Mouse (Mus musculus) lung, embryonic 16.5 days (tissue): ENCODE measurements around the gene Zfp82. TPM values are rescaled to one million over a fixed set of nuclear protein-coding genes. Genes with fewer than 3 reads are reported as not detected.

Experiments used
- ATAC-seq: fragments of 200-750 bp; cut with Nextera tagmentation; 2 replicates; pipeline ENCODE4 v1.8.0; 2017; ENCODE audit warnings: low read depth, mild to moderate bottlenecking, moderate library complexity
- H3K27ac ChIP-seq: fragments of 300-500 bp; sonication (generic); 2 replicates; pipeline ENCODE4 v1.5.1; 2014; ENCODE audit warnings: mild to moderate bottlenecking, control low read depth, low read length
- H3K27me3 ChIP-seq: fragments of 300-500 bp; sonication (generic); 2 replicates; pipeline ENCODE4 v1.6.1; 2014; ENCODE audit warnings: low read depth, low read length, mixed read lengths; ENCODE audit not compliant: control insufficient read depth, insufficient read depth
- H3K36me3 ChIP-seq: fragments of 300-500 bp; sonication (generic); 2 replicates; pipeline ENCODE4 v1.6.1; 2014; ENCODE audit warnings: low read length; ENCODE audit not compliant: control insufficient read depth, insufficient read depth
- H3K4me1 ChIP-seq: fragments of 300-500 bp; sonication (generic); replicated peaks from 2 replicates; pipeline ENCODE4 v1.6.1; 2014; ENCODE audit warnings: low read length, mixed read lengths; ENCODE audit not compliant: control insufficient read depth, insufficient read depth
- H3K4me2 ChIP-seq: fragments of 300-500 bp; sonication (generic); 2 replicates; pipeline ENCODE4 v1.6.1; 2014; ENCODE audit warnings: low read depth, low read length, control low read depth
- H3K4me3 ChIP-seq: fragments of 300-500 bp; sonication (generic); 2 replicates; pipeline ENCODE4 v1.5.1; 2014; ENCODE audit warnings: mild to moderate bottlenecking, low read length, control low read depth
- H3K9ac ChIP-seq: fragments of 300-500 bp; sonication (generic); 2 replicates; pipeline ENCODE4 v1.6.1; 2014; ENCODE audit warnings: low read length, control low read depth
- H3K9me3 ChIP-seq: fragments of 300-500 bp; sonication (generic); 2 replicates; pipeline ENCODE4 v1.6.1; 2016; ENCODE audit warnings: low read length; ENCODE audit not compliant: control insufficient read depth
- WGBS: fragments of 180-500 bp; shearing (Covaris S2); extraction: QIAGEN DNeasy Blood & Tissue Kit; methylation state at CpG from one replicate; pipeline ENCODE4 v1.1.7; 2014; 5-methylcytosine and 5-hydroxymethylcytosine counted together
- microRNA-seq: library from miRNA; unstranded; fragments of <30 nt; microRNA quantifications from one replicate; pipeline ENCODE4, GENCODE M21; 2016
- polyA plus RNA-seq: library from polyadenylated mRNA; unstranded; fragments of >200 nt; fragmentation: Nextera tagmentation; extraction: Ambion mirVana; gene quantifications from 2 replicates; pipeline ENCODE4 v1.2.1, GENCODE M21; 2015

The Zfp82 gene
- polyA plus RNA-seq, 1 experiment from 2014 or later: 5.0 TPM

DNA sequence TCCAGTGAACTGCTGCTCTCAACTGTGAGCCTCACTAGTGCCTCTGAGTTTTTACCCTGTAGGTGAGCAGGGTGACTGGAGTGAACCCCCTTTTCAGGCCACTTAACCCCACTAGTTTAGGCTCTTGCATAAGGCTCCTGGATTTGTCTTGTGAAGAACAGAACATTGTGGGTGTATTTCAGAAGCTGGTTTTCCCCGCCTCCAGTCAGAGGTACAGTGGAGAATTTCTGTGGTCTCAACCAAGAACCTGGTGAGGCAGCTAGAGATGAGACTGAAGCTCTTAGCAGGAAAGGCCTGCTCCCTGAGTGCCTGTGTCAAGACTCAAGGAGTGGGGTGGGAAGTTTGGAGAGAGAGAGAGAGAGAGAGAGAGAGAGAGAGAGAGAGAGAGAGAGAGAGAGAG lies 65.1 kb downstream of the Zfp82 start:
- Histone ChIP-seq H3K36me3 (peaks cover 18% of the 10 kb centered on the region), H3K9me3 (no peaks in the 10 kb centered on the region), H3K4me1 (no peaks in the 10 kb centered on the region), H3K27me3 (no peaks in the 10 kb centered on the region), H3K4me3 (no peak overlapping the region), H3K9ac (no peak overlapping the region), H3K27ac (no peak overlapping the region), H3K4me2 (no peak overlapping the region)
- 86% methylated on average over 1 of the region's 1 CpGs for WGBS
- no peak for ATAC-seq

Small RNA genes within 50 kb of the gene (microRNA-seq; reads per million reads assigned to microRNA genes)
- gene Gm23368: not detected

Other genes with a start within 250 kb of the Zfp82 start
- 4.9 and 5.0 TPM in 2 replicates for gene Zfp940, start 219.2 kb downstream of the Zfp82 start, polyA plus RNA-seq
- 6.7 and 8.2 TPM in 2 replicates for gene Zfp420, start 212.9 kb downstream of the Zfp82 start, polyA plus RNA-seq
- gene Zfp27, start 166.3 kb downstream of the Zfp82 start, polyA plus RNA-seq: 9.3 and 9.7 TPM in 2 replicates
- 4.4 and 4.6 TPM in 2 replicates for gene Zfp383, start 164.7 kb downstream of the Zfp82 start, polyA plus RNA-seq
- 9.5 and 9.9 TPM in 2 replicates for gene Zfp74, start 118.8 kb downstream of the Zfp82 start, polyA plus RNA-seq
- gene Zfp568, start 88.9 kb downstream of the Zfp82 start, polyA plus RNA-seq: 12.3 and 13.8 TPM in 2 replicates
- 3.7 and 4.3 TPM in 2 replicates for gene Zfp14, start 21.5 kb downstream of the Zfp82 start, polyA plus RNA-seq
- 1.2 and 1.5 TPM in 2 replicates for gene Gm26920, start 17.5 kb upstream of the Zfp82 start, polyA plus RNA-seq
- 6.9 and 7.6 TPM in 2 replicates for gene Zfp566, start 17.6 kb upstream of the Zfp82 start, polyA plus RNA-seq
- 115 and 117 TPM in 2 replicates for gene Zfp260, start 21.9 kb upstream of the Zfp82 start, polyA plus RNA-seq
- gene Zfp382, start 49.0 kb upstream of the Zfp82 start, polyA plus RNA-seq: 11.6 and 14.3 TPM in 2 replicates
- gene Zfp146, start 96.8 kb upstream of the Zfp82 start, polyA plus RNA-seq: 13.7 and 14.8 TPM in 2 replicates
- 17.1 and 20.2 TPM in 2 replicates for gene Cox7a1, start 111.2 kb upstream of the Zfp82 start, polyA plus RNA-seq
- gene Capns1, start 125.9 kb upstream of the Zfp82 start, polyA plus RNA-seq: 91.2 and 99.5 TPM in 2 replicates
- gene Polr2i, start 159.0 kb upstream of the Zfp82 start, polyA plus RNA-seq: 146 and 152 TPM in 2 replicates
- 156 and 161 TPM in 2 replicates for gene Tbcb, start 159.4 kb upstream of the Zfp82 start, polyA plus RNA-seq
- gene Ovol3, start 162.8 kb upstream of the Zfp82 start, polyA plus RNA-seq: 0.30 TPM in 1 of 2 replicates, not detected in the other
- 0.48 and 0.83 TPM in 2 replicates for gene Thap8, start 207.2 kb upstream of the Zfp82 start, polyA plus RNA-seq
- 11.8 and 12.2 TPM in 2 replicates for gene Wdr62, start 207.5 kb upstream of the Zfp82 start, polyA plus RNA-seq
- gene Clip3, start 218.8 kb upstream of the Zfp82 start, polyA plus RNA-seq: 15.9 and 20.7 TPM in 2 replicates
- 82.1 and 84.4 TPM in 2 replicates for gene Alkbh6, start 235.8 kb upstream of the Zfp82 start, polyA plus RNA-seq
- gene Syne4, start 241.9 kb upstream of the Zfp82 start, polyA plus RNA-seq: 32.5 and 33.6 TPM in 2 replicates
- gene E130208F15Rik, start 248.8 kb upstream of the Zfp82 start, polyA plus RNA-seq: 0.38 TPM in 1 of 2 replicates, not detected in the other